Mouse (Mus musculus) MEL (cell line): ENCODE data around the gene Zc3h12d.

Source experiments
- CHD1 ChIP-seq: IDR thresholded peaks from 2 replicates; pipeline ENCODE4 v1.6.1; 2012; ENCODE audit warnings: low read depth, mild to moderate bottlenecking, inconsistent platforms, low read length, improper control_type of control experiment
- CTCF ChIP-seq, 3 experiments: IDR thresholded peaks in 2 of 3; conservative IDR thresholded peaks in 1 of 3; 2 replicates each; pipeline ENCODE4 v1.5.1; 2011 to 2012; ENCODE audit warnings: low read length in 3 of 3, low read depth in 2 of 3, mild to moderate bottlenecking in 2 of 3, improper control_type of control experiment in 1 of 3, inconsistent platforms in 1 of 3, mixed read lengths in 1 of 3, moderate library complexity in 1 of 3; ENCODE audit not compliant: control insufficient read depth in 1 of 3, insufficient read depth in 1 of 3, poor library complexity in 1 of 3, severe bottlenecking in 1 of 3
- ELF1 ChIP-seq: IDR thresholded peaks from 2 replicates; pipeline ENCODE4 v1.6.1; 2014; ENCODE audit warnings: low read depth, mild to moderate bottlenecking, inconsistent platforms, low read length, improper control_type of control experiment, moderate library complexity
- ETS1 ChIP-seq: IDR thresholded peaks from 2 replicates; pipeline ENCODE4 v1.6.1; 2012; ENCODE audit warnings: low read depth, mild to moderate bottlenecking, inconsistent platforms, low read length, improper control_type of control experiment, moderate library complexity
- MYC ChIP-seq: IDR thresholded peaks from 2 replicates; pipeline ENCODE4 v1.6.1; 2011; ENCODE audit warnings: low read depth, mild to moderate bottlenecking, low read length, improper control_type of control experiment, moderate library complexity
- POLR2A ChIP-seq, 2 experiments: IDR thresholded peaks; 2 replicates each; pipeline ENCODE4 v1.6.1; 2011 to 2012; ENCODE audit warnings: low read length in 2 of 2, mild to moderate bottlenecking in 2 of 2, control low read depth in 1 of 2, improper control_type of control experiment in 1 of 2, low read depth in 1 of 2, moderate library complexity in 1 of 2; ENCODE audit not compliant: control insufficient read depth in 1 of 2, insufficient read depth in 1 of 2, poor library complexity in 1 of 2
- POLR2AphosphoS5 ChIP-seq: IDR thresholded peaks from 2 replicates; pipeline ENCODE4 v1.6.1; 2012; ENCODE audit warnings: low read depth, borderline replicate concordance, mild to moderate bottlenecking, inconsistent platforms, low read length, moderate library complexity, mixed read lengths
- TBP ChIP-seq: IDR thresholded peaks from 2 replicates; pipeline ENCODE4 v1.8.0; 2011; ENCODE audit warnings: low read depth, low read length, improper control_type of control experiment
- TCF12 ChIP-seq: IDR thresholded peaks from 2 replicates; pipeline ENCODE4 v1.6.1; 2014; ENCODE audit warnings: low read depth, mild to moderate bottlenecking, inconsistent platforms, low read length, improper control_type of control experiment, moderate library complexity
- ZKSCAN1 ChIP-seq: IDR thresholded peaks from 2 replicates; pipeline ENCODE4 v1.6.1; 2012; ENCODE audit warnings: low read depth, mild to moderate bottlenecking, inconsistent platforms, low read length, improper control_type of control experiment, moderate library complexity
- ZNF384 ChIP-seq: IDR thresholded peaks from 2 replicates; pipeline ENCODE4 v1.6.1; 2012; ENCODE audit warnings: low read depth, mild to moderate bottlenecking, inconsistent platforms, low read length, improper control_type of control experiment

DNA sequence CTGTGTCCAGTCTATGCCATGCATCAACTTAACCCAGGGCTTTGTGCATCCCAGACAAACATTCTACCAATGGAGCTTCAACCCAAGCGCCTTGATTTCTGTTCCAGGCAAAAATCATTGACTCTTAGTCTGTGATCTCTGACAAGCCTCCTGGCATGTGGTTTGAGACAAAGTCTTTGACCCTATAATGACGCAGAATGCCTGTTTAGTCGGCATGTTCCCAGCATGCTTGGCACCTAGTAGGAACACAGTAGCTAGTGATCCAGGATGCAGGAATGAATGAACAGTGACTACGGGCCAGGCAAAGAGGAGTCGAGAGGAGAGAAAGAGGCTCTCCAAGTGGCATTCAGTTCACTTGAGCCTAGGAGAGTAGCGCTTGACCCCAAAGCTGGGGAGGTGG is 31.1 kb downstream of the Zc3h12d start:
- TF ChIP-seq CTCF (IDR thresholded peaks at IDR 0.05 in 2 of 3, conservative IDR thresholded peaks at IDR 0.05 in 1 of 3; ENCODE audit: control insufficient read depth in 1 of 3, insufficient read depth in 1 of 3, low read depth in 2 of 3, low read length in 3 of 3, poor library complexity in 1 of 3, severe bottlenecking in 1 of 3) (no peak), MYC (no peak), POLR2AphosphoS5 (no peak), CHD1 (no peak), POLR2A (IDR thresholded peaks at IDR 0.05; ENCODE audit: control insufficient read depth in 1 of 2, insufficient read depth in 1 of 2, low read depth in 1 of 2, low read length in 2 of 2, poor library complexity in 1 of 2) (no peak), ELF1 (no peak), TBP (no peak), ETS1 (no peak), ZKSCAN1 (no peak), TCF12 (no peak), ZNF384 (no peak)
